Mouse (Mus musculus) kidney, adult 11 months (tissue): ENCODE results near the gene Blvrb.
"Not testable (repeated sequence)": the region's sequence is repeated elsewhere in the genome, so short reads cannot be mapped to it uniquely, and the experiment has no call there.

ENCODE experiments used
- DNase-seq: peaks from one replicate; pipeline ENCODE4 v3.0.0; 2022

The Blvrb gene

DNA sequence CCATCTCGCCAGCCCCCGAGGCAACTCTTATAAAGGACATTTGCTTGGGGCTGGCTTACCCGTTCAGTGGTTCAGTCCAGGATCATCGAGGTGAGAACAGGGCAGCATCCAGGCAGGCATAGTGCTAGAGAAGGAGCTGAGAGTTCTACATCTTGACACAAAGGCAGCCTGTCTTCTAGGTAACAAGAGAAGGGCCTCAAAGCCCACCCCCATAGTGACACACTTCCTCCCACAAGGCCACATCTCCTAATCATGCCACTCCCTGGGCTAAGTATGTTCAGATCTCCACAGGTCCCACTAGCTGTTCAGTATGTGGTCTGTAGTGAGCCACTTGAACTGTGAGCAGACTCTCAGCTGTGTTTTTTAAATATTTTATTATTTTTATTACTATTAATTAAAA, 36.1 kb downstream of the Blvrb start:
- DNase-seq = no peak

DNA sequence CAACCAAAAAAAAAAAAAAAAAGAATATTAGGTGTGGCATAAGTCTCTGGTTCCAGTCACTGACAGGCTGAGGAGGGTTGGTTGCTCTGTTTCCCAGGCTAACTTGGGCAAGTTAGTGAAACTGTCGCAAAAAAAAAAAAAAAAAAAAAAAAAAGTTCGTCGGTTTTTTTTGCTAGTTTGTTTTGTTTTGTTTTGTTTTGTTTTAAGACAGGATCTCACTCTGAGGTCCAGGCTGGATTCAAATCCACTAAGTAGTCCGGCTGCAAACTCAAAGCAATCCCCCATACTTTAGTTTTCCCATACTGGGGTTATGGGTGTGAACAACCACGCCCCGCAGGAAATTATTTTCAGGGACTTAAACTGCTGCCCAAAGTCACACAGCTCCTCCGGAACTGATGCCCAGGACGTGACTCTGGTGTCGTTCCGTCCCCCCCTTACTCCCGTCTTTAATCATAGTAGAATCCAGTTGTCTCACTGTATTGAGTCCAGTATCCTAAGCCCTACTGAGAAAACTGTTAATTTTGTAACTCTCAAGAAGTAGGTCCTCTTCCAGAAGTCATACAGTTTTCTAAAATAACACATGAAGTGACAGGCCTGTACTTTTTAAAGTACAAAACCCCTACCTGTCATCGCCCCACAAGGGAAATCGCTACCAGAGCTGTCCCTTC, 38.5 kb downstream of the Blvrb start:
- no peak for DNase-seq

DNA sequence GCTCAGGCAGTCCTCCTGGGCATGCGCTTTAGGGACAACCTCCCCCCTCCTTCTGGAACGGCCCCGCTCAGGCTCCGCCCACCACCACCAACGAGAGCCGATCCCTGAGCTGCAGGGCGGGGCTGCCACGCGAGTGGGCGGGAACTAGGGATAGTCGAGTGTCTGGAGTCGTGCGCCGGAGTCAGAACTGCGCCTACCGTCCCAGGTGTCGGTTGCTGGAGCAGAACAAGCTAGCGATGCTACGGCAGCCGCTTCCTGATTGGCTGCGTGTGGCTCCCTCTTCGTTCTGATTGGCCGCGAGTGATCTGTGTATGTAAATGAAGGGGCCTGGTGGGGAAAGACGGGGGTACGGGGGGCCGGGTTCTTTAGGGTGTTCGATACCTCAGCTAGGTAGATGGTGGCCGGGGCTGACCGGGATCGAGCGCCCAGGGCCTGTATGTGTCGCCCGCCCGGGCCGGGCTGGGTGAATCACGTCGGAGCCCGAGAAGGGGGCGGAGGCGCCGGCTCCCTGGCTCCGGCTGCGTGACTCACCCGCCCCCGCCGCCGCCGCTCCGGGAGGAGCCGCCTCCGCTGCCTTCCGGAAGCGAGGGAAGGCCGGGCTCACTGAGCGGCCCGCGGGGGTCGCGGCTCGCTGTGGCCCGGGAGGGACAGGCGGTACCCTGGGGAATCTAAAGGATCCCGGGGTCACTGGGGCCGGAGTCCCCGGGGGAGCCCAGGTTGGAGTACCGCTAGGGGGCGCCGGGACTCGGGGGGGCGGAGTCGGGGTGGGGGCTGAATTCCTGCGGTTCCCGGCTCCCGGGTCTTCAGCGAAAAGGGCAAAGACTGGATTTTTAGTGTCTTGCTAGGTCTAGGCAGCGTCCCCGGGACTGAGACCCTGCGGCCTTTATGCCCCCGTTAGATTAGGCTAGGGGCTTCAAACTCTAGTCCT, 39.3 kb downstream of the Blvrb start, which contains the start of gene Sertad1:
Gene Sertad1 (plus strand): TSS at position 141 of the 928 bp plus-strand sequence.
- DNase-seq = peak; percentile 100

DNA sequence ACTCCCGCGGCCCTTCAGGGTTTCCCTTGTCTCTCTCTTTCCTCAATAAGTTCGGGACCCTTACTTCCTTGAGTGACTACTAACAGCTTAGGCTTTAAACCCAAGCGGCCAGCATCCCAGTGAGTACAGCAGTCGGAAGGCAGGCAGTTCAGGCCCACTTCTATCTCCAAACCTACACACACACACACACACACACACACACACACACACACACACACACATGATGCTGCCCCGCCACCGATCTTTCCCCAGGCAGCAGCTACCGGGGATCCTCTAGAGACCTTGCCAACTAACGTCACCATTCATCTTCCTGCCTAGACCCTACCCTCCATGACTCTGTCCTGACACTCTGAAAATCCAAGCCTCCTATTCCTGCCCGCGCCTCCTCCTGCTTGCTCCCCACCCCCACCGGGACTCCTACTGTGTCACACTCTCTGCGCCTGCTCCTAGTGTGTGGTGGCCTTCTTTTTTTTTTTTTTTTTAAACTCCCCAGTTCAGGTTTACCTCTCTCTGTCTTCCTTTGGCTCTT, 40.0 kb downstream of the Blvrb start:
- peak; percentile 61 for DNase-seq

DNA sequence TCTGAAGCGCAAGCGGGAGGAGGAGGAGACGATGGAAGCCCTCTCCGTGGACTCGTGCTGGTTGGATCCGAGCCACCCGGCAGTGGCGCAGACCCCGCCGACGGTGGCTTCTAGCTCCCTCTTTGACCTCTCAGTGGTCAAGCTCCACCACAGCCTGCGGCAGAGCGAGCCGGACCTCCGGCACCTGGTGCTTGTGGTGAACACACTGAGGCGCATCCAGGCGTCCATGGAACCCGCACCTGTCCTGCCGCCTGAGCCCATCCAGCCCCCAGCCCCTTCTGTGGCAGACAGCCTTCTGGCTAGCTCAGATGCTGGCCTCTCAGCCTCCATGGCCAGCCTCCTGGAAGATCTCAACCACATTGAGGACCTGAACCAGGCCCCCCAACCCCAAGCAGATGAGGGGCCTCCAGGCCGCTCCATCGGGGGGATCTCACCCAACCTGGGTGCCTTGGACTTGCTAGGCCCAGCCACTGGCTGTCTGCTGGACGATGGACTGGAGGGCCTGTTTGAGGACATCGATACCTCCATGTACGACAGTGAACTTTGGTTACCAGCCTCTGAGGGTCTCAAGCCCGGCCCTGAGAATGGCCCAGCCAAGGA, 41.6 kb downstream of the Blvrb start:
- peak; percentile 44 for DNase-seq

DNA sequence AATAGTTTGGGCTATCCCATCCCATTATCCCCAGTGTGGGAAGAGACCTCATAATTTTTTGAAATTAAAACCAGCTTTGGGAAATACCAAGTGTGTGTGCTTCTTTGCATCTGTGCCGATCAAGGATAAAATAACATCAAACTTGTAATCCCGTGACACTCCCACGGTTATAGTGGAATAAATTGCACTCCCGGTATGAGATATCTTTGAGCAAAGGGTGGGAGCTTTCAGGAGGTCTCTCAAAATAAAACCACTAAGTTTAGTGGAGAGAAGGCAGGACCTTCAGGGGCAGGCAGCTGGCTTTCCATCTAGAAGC, 42.4 kb downstream of the Blvrb start:
- DNase-seq = no peak

DNA sequence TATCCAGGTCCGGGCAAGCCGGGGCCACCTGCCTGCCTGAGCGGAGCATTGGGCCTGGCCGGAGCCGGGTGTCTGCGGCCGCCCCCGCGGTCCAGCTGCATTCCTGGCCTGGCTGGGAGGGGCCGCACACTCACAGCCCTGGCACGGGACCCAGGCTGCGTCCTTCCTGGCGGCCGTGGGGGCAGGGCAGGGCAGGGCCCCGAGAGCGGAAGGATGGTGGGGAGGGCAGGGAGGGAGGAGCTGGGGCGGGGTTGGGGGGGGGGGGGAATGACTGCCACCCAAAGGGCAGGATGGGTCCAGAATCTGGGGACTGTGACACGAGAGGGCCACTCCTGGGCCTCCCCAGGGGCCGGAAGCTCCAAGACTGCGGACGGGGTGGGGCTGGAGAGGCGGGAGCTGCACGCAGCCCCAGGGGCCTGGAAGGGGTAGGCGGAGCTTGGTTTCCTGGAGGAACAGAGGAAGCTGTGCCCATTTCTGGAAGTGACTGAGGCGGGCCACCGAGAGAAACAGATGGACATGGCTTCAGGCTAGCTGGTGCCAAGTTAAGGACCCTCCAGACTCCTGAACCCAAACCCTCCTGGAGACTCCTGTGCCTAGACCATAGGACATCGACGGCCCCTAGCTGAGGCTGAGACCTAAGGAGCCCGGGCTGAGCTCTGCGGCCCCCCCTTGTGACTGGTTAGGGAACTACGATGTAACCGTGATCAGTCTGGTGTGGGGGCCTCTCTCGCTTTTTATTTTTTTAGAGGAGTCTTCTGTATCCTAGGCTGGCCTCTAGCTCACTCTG, 43.0 kb downstream of the Blvrb start:
- DNase-seq = peak; percentile 96

DNA sequence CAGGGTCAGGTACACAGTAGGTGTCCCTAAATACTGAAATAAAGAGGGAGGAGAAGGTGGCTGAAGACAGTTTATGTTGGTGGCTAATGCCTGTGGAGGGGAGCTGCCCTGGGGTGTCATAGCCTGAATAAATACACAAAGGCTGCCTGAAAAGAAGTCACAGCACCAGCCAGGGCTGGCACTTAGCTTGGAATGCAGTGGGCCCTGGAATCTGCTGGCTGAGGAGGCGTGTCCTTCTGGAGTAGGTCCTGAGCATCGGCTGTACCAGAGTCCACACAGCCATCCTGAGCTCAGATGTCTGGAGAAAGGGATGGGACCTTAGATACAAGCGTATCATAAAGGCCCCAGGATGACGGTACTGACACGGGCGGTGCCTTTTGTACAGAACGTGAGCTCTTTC, 44.1 kb downstream of the Blvrb start:
- peak; percentile 66 for DNase-seq

DNA sequence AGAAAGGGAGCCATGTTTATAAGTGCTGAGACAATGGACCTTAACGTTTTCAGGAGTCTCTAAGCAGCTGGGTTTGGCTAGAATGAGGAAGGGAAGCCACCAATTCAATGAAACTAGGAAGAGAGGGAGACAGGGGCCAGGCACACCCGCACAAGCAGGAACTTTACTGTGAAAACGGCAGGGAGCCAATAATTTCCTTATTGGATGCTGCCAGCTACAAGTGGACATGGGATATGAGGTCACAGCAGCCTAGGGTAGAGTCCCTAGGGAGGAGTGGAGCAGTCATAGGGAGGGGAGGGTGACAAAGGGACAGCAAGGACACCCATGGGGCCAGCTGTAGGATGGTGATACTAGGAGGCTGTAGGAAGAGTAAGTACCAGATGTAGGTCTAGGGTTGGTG, 45.2 kb downstream of the Blvrb start:
- no peak for DNase-seq

DNA sequence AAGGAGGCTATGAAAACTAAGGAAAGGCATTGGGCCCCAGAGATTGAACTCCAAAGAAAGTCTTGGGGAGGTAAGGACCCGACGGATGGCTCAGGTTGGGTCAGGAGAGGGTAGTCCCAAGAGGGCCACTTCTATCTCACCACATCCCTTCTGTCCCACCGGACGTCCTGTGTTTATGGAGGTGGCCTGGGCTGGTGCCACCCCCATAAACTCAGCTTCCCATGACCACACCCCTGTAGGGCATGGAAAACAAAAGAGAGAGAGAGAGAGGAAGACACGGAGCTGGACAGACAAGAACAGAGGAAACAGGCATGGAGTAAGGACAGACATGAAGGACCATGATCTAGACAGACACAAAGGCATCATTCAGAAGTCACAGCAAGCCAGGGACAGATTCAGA, 45.7 kb downstream of the Blvrb start:
- DNase-seq = no peak

DNA sequence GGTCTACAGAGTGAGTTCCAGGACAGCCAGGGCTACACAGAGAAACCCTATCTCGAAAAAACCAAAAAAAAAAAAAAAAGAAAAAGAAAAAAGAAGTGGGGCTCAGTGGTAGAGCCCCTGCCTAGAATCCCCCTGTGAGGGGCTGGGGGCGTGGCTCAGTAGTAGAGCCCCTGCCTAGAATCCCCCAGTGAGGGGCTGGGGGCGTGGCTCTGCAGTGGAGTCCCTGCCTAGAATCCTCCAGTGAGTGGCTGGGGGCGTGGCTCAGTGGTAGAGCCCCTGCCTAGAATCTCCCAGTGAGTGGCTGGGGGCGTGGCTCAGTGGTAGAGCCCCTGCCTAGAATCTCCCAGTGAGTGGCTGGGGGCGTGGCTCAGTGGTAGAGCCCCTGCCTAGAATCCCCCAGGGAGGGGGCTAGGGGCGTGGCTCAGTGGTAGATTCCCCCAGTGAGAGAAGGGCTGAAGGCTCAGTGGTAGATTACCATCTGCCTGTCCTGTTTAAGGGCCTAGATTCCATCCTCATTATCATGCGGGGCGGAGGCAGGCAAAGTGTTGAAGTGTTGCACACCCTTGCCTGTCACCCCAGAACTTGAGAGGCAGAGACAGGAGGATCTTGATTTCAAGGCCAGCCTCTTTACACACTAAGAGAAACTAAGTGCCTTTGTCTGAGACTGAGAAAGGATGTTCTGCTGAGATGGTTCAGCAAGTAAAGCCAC, 47.0 kb downstream of the Blvrb start:
- DNase-seq = not testable (repeated sequence)

DNA sequence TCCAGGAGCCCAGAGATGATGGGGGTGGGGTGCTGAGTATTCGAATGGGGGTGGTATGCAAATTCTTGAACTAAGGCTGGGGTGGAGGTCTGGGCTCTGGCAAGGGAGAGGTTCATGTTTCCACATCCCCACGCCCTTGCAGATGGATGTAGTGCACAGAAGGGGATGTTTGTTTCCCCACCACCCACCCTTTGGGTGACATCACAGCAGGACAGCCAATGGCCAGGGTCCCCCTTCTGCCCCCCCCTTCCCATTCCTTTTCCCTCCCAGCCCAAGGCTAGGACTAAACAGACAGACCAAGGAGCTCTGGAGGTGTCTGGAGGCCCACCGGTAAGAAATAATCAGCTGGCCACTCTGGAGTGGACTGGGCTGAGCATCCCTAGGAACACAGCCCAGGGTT, 51.3 kb downstream of the Blvrb start, which contains the start of gene Prx:
Gene Prx (plus strand): TSS at position 289 of the 400 bp plus-strand sequence.
- DNase-seq = no peak

DNA sequence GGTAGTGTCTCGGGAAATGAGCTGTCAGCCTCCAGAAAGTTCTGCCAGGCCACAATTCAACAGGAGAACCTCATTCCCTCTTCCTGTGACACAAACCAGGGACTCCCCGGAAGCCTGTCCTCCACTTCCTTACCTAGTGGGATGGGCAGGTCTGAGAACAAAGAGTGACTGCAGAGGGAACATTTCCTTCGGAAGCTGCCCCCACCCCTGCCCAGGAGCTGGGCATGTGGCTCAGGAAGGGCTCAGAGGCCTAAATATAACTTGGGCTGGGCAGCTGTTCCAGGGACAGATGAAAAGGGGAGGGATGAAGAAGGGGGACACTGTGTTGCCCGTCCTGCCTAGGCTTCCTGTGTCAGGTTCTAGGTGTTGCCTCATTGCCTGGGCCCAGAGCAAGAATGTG, 53.8 kb downstream of the Blvrb start:
- peak; percentile 48 for DNase-seq

DNA sequence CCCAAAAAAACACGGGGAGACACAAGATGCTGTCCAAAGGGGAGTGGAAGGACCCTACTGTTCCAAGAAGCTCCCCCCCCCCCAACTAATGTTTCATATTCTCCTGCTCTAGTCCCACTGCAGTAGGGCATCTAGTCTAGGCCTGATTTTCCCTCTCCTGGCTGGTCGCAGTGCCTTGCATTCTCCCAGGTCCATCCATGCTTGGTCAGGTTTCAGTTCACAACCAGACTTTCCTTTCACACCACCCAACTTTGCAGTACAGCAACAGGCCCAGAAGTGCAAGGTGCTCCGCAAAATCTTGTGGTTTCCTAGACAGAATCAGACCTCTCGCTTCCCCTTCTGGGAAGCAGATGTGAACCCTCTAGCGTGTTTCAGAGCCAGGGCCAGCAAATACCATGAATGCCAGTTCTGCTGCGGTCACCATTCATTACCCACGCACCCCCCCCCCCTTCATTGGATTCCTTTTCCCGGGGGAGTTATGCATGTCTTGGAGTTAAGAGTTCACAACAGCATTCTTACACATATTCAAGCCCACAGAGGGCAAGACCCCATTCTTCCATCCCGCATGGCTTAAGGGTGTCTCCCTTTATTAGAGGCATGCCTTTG, 59.1 kb downstream of the Blvrb start:
- DNase-seq = no peak

DNA sequence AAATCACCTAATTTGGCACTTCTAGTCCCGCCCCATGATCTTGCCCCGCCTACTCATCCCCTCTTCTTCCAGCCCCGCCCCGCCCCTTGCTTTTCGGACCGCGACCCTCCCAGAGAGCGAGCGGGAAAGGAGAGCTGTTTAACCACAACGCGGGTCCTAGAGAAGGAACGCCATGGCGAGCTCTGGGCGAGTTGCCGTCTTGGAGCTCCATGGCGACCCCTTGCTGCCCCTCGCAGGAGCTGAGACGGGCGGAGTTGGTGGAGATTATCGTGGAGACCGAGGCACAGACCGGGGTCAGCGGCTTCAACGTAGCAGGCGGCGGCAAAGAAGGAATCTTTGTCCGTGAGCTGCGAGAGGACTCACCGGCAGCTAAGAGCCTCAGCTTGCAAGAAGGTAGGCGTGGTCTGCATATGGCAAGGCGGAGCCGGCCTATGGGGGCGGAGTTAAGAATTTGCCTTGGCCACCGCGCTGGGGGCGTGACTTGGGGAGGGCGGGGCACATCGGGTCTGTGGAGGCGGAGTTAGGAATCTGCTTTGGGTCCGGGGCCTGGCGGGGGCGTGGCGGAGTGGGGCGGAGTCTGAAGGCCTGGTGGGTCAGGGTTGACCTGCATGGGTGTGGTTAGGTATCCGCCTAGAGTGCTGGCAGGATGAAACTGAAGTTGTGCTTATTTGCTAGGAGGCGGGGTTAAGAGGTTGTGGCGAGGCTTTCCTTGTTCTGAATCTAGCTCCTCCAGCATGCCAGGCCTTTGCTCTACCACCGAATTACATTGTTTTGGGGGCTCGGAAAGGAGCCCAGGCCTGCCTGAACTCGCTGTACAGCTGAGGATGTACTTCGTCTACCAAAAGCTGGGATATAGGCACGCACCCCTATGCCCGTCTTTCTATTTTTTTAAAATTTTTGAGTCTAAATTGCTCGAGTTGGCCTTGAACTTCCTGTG, 60.2 kb downstream of the Blvrb start:
- DNase-seq = peak; percentile 98

DNA sequence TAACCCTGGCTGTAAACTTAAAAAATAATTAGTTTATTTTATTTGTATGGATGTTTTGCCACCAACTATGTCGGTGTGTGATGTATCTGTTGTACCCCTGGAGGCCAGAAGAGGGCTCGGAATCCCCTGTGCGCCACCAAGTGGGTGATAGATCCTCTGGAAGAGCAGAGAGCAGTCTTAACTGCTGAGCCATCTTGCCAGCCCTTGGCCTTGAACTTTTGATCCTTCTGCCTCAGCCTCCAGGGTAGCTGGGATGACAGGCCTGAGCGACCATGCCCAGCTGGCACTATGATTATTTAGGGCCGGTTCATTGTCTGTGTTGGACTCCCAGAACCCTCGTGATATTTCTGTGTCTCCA, 60.8 kb downstream of the Blvrb start:
- peak; percentile 62 for DNase-seq

DNA sequence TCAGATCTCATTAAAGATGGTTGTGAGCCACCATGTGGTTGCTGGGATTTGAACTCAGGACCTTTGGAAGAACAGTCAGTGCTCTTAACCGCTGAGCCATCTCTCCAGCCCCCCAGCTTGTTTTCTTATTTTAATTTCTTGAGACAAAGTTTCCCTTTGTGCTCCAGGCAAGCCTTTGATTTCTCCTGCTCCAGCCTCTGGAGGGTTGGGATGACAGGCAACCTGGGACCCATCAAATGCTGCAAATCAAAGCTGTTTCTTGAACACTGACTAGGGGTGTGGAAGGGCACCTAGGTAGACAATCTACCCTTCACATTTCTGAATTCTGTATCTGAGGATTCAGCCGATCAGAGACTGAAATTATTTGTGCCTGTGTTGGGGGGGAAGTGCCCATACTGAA, 63.0 kb downstream of the Blvrb start:
- no peak for DNase-seq

DNA sequence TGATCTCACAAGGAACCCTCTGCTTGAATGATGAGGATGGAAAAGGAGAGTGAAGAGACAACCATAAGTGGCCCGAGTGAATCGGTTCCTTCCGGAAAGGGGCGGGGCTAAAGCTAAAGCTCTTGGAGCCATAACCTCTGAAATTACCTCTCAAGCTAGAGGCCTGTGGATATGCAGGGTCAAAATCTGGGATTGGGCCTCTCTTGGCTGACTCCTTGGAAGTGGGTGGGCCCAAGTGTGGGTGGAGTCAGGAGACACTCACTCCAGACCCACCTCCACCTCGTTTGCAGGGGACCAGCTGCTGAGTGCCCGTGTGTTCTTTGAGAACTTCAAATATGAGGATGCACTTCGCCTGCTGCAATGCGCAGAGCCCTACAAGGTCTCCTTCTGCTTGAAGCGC, 67.2 kb downstream of the Blvrb start:
- no peak for DNase-seq
